Mouse (Mus musculus): Measurements from ENCODE around the gene Zfp457. TPM values are rescaled to one million over a fixed set of nuclear protein-coding genes. Genes with fewer than 3 reads are reported as not detected.
"Not testable (repeated sequence)": the region's sequence is repeated elsewhere in the genome, so short reads cannot be mapped to it uniquely, and the experiment has no call there.

Zfp457 gene
- 0.42 TPM in 1 of 2 replicates, not detected in the other for polyA plus RNA-seq (2014; fragmentation: Nextera tagmentation; extraction: Ambion mirVana)

- peak; percentile 99 for ATAC-seq (ENCODE audit: insufficient read depth)
- Histone ChIP-seq H3K9ac (peak within 1 kb of the TSS; percentile 74), H3K4me3 (ENCODE audit: low read depth, low read length) (peak within 1 kb of the TSS; percentile 67), H3K36me3 (ENCODE audit: insufficient read depth) (no peaks in the 10 kb centered on the region), H3K4me1 (ENCODE audit: insufficient read depth) (no peaks in the 10 kb centered on the region), H3K9me3 (ENCODE audit: low read depth, low read length) (no peaks in the 10 kb centered on the region), H3K27ac (ENCODE audit: low read depth) (peak within 1 kb of the TSS; percentile 63; the same call in 1 of the 2 replicates), H3K4me2 (peak within 1 kb of the TSS; percentile 75), H3K27me3 (ENCODE audit: insufficient read depth, low read length) (no peaks in the 10 kb centered on the region)
- TF ChIP-seq CTCF (IDR thresholded peaks at IDR 0.05; ENCODE audit: low read depth), result peak; percentile 19; the same call in 1 of the 2 replicates
- DNase-seq, result peak; percentile 97
- 10% methylated on average over 16 of the region's 16 CpGs for WGBS
These were observed at the start of gene Zfp457 for GRCm38 (mm10) chr13:67305822-67306672. Zfp457 (minus strand) TSS chr13:67306485.

GRCm38 (mm10) chr13:67351854-67352253, 45.6 kb upstream of the Zfp457 start:
- Histone ChIP-seq H3K4me2 (no peak overlapping the region), H3K4me1 (ENCODE audit: insufficient read depth) (no peaks in the 10 kb centered on the region), H3K27me3 (ENCODE audit: insufficient read depth, low read length) (no peaks in the 10 kb centered on the region), H3K4me3 (ENCODE audit: low read depth, low read length) (no peak overlapping the region), H3K9me3 (ENCODE audit: low read depth, low read length) (no peaks in the 10 kb centered on the region), H3K27ac (ENCODE audit: low read depth) (no peak overlapping the region), H3K9ac (no peak overlapping the region), H3K36me3 (ENCODE audit: insufficient read depth) (no peaks in the 10 kb centered on the region)
- no peak for TF ChIP-seq CTCF (IDR thresholded peaks at IDR 0.05; ENCODE audit: low read depth)
- DNase-seq, result no peak
- no peak for ATAC-seq (ENCODE audit: insufficient read depth)

GRCm38 (mm10) chr13:67343422-67343821, 37.1 kb upstream of the Zfp457 start:
- 79% methylated on average over 2 of the region's 2 CpGs for WGBS
- Histone ChIP-seq H3K4me3 (ENCODE audit: low read depth, low read length) (no peak overlapping the region), H3K4me2 (no peak overlapping the region), H3K4me1 (ENCODE audit: insufficient read depth) (no peaks in the 10 kb centered on the region), H3K27me3 (ENCODE audit: insufficient read depth, low read length) (no peaks in the 10 kb centered on the region), H3K36me3 (ENCODE audit: insufficient read depth) (peaks cover 6% of the 10 kb centered on the region; the same call in 1 of the 2 replicates), H3K9ac (no peak overlapping the region), H3K27ac (ENCODE audit: low read depth) (no peak overlapping the region), H3K9me3 (ENCODE audit: low read depth, low read length) (no peaks in the 10 kb centered on the region)
- no peak for ATAC-seq (ENCODE audit: insufficient read depth)
- DNase-seq, result no peak
- TF ChIP-seq CTCF (IDR thresholded peaks at IDR 0.05; ENCODE audit: low read depth), result no peak

- Histone ChIP-seq H3K4me3 (ENCODE audit: low read depth, low read length) (peak overlapping the region; percentile 45), H3K4me2 (peak overlapping the region; percentile 62), H3K36me3 (ENCODE audit: insufficient read depth) (no peaks in the 10 kb centered on the region), H3K27ac (ENCODE audit: low read depth) (peak overlapping the region; percentile 62), H3K27me3 (ENCODE audit: insufficient read depth, low read length) (no peaks in the 10 kb centered on the region), H3K9me3 (ENCODE audit: low read depth, low read length) (no peaks in the 10 kb centered on the region), H3K9ac (peak overlapping the region; percentile 34), H3K4me1 (ENCODE audit: insufficient read depth) (no peaks in the 10 kb centered on the region)
- 61% methylated on average over 1 of the region's 1 CpGs for WGBS
- ATAC-seq (ENCODE audit: insufficient read depth), result peak; percentile 38; the same call in 1 of the 2 replicates
- DNase-seq, result no peak
- no peak for TF ChIP-seq CTCF (IDR thresholded peaks at IDR 0.05; ENCODE audit: low read depth)
These were observed 26.6 kb upstream of the Zfp457 start for GRCm38 (mm10) chr13:67332877-67333276.

- peak; percentile 95 for ATAC-seq (ENCODE audit: insufficient read depth)
- Histone ChIP-seq H3K4me3 (ENCODE audit: low read depth, low read length) (peak within 1 kb of the TSS; percentile 45), H3K4me2 (peak within 1 kb of the TSS; percentile 62), H3K27ac (ENCODE audit: low read depth) (peak within 1 kb of the TSS; percentile 62), H3K36me3 (ENCODE audit: insufficient read depth) (no peaks in the 10 kb centered on the region), H3K27me3 (ENCODE audit: insufficient read depth, low read length) (no peaks in the 10 kb centered on the region), H3K4me1 (ENCODE audit: insufficient read depth) (no peaks in the 10 kb centered on the region), H3K9me3 (ENCODE audit: low read depth, low read length) (no peaks in the 10 kb centered on the region), H3K9ac (peak within 1 kb of the TSS; percentile 34)
- peak; percentile 95 for DNase-seq
- WGBS, result 12% methylated on average over 17 of the region's 17 CpGs
- TF ChIP-seq CTCF (IDR thresholded peaks at IDR 0.05; ENCODE audit: low read depth), result peak; percentile 64
These were observed 25.9 kb upstream of the Zfp457 start, which contains the start of gene Zfp595 for GRCm38 (mm10) chr13:67332019-67332724. Zfp595 (minus strand) TSS chr13:67332570.

GRCm38 (mm10) chr13:67306718-67307117, 433 bp upstream of the Zfp457 start:
- Histone ChIP-seq H3K9me3 (ENCODE audit: low read depth, low read length) (no peaks in the 10 kb centered on the region), H3K9ac (peak overlapping the region; percentile 74; the same call in 1 of the 2 replicates), H3K27ac (ENCODE audit: low read depth) (peak overlapping the region; percentile 18; the same call in 1 of the 2 replicates), H3K4me2 (peak overlapping the region; percentile 75), H3K36me3 (ENCODE audit: insufficient read depth) (no peaks in the 10 kb centered on the region), H3K4me1 (ENCODE audit: insufficient read depth) (no peaks in the 10 kb centered on the region), H3K4me3 (ENCODE audit: low read depth, low read length) (peak overlapping the region; percentile 67), H3K27me3 (ENCODE audit: insufficient read depth, low read length) (no peaks in the 10 kb centered on the region)
- TF ChIP-seq CTCF (IDR thresholded peaks at IDR 0.05; ENCODE audit: low read depth), result no peak
- 23% methylated on average over 5 of the region's 5 CpGs for WGBS
- ATAC-seq (ENCODE audit: insufficient read depth) (peak; percentile 65), DNase-seq (peak; percentile 41)

- Histone ChIP-seq H3K9ac (no peak within 1 kb of the TSS), H3K27ac (ENCODE audit: low read depth) (no peak within 1 kb of the TSS), H3K4me1 (ENCODE audit: insufficient read depth) (no peaks in the 10 kb centered on the region), H3K4me2 (no peak within 1 kb of the TSS), H3K4me3 (ENCODE audit: low read depth, low read length) (no peak within 1 kb of the TSS), H3K9me3 (ENCODE audit: low read depth, low read length) (no peaks in the 10 kb centered on the region), H3K27me3 (ENCODE audit: insufficient read depth, low read length) (no peaks in the 10 kb centered on the region), H3K36me3 (ENCODE audit: insufficient read depth) (no peaks in the 10 kb centered on the region)
- peak; percentile 51 for DNase-seq
- WGBS, result 38% methylated on average over 7 of the region's 7 CpGs
- TF ChIP-seq CTCF (IDR thresholded peaks at IDR 0.05; ENCODE audit: low read depth), result no peak
- peak; percentile 52 for ATAC-seq (ENCODE audit: insufficient read depth)
These were observed 28.0 kb downstream of the Zfp457 start, which contains the start of gene Zfp458 for GRCm38 (mm10) chr13:67278314-67278713. Zfp458 (minus strand) TSS chr13:67278466.

- H3K4me1 ChIP-seq (ENCODE audit: insufficient read depth); H3K36me3 ChIP-seq (ENCODE audit: insufficient read depth); H3K9me3 ChIP-seq (ENCODE audit: low read depth, low read length); H3K27ac ChIP-seq (ENCODE audit: low read depth); H3K27me3 ChIP-seq (ENCODE audit: insufficient read depth, low read length): not testable (repeated sequence)
- H3K4me3 ChIP-seq (ENCODE audit: low read depth, low read length), result peak overlapping the region; percentile 64
- ATAC-seq (ENCODE audit: insufficient read depth) (peak; percentile 59), DNase-seq (peak; percentile 8)
- 38% methylated on average over 8 of the region's 9 CpGs for WGBS
- H3K4me2 ChIP-seq, result peak overlapping the region; percentile 71
- peak overlapping the region; percentile 67 for H3K9ac ChIP-seq
These were observed 36.8 kb downstream of the Zfp457 start for GRCm38 (mm10) chr13:67269383-67270065.

Measured in lung, embryonic 14.5 days (tissue).